Mouse (Mus musculus): ENCODE results near the gene Klhl26. TPM values are rescaled to one million over a fixed set of nuclear protein-coding genes. Genes with fewer than 3 reads are reported as not detected.

Klhl26 gene
- polyA plus RNA-seq, 1 experiment from 2014 or later: 19.1 TPM

- H3K4me1 ChIP-seq (replicated peaks): peaks cover 12% of the 10 kb centered on the region
- DNase-seq (ENCODE audit: low spot score): no peak
- H3K4me3 ChIP-seq: no peak overlapping the region
- WGBS: 67% methylated on average over 1 of the region's 1 CpGs
- H3K36me3 ChIP-seq: peaks cover 17% of the 10 kb centered on the region; the same call in 1 of the 2 replicates
- H3K27me3 ChIP-seq (ENCODE audit: insufficient read depth, poor library complexity, severe bottlenecking): peaks cover 10% of the 10 kb centered on the region; the same call in 1 of the 2 replicates
- no peak overlapping the region for H3K27ac ChIP-seq
- H3K9me3 ChIP-seq: no peaks in the 10 kb centered on the region
These were observed 30.8 kb downstream of the Klhl26 start for GRCm38 (mm10) chr8:70445988-70446387.

- no peaks in the 10 kb centered on the region for H3K36me3 ChIP-seq
- 82% methylated on average over 4 of the region's 4 CpGs for WGBS
These were observed 33.4 kb downstream of the Klhl26 start for GRCm38 (mm10) chr8:70443326-70443725.

GRCm38 (mm10) chr8:70441565-70441964 is 35.2 kb downstream of the Klhl26 start:
- 76% methylated on average over 3 of the region's 3 CpGs for WGBS
- H3K36me3 ChIP-seq: no peaks in the 10 kb centered on the region
- DNase-seq (ENCODE audit: low spot score): no peak
- no peak overlapping the region for H3K4me3 ChIP-seq
- no peak overlapping the region for H3K27ac ChIP-seq
- no peaks in the 10 kb centered on the region for H3K27me3 ChIP-seq (ENCODE audit: insufficient read depth, poor library complexity, severe bottlenecking)
- no peaks in the 10 kb centered on the region for H3K9me3 ChIP-seq
- H3K4me1 ChIP-seq (replicated peaks): peaks cover 26% of the 10 kb centered on the region

More at GRCm38 (mm10) chr8:70443326-70443725, 33.4 kb downstream of the Klhl26 start:
- H3K9me3 ChIP-seq: no peaks in the 10 kb centered on the region
- no peak for DNase-seq (ENCODE audit: low spot score)
- no peak overlapping the region for H3K27ac ChIP-seq
- H3K4me1 ChIP-seq (replicated peaks): peaks cover 23% of the 10 kb centered on the region
- peaks cover 7% of the 10 kb centered on the region; the same call in 1 of the 2 replicates for H3K27me3 ChIP-seq (ENCODE audit: insufficient read depth, poor library complexity, severe bottlenecking)
- no peak overlapping the region for H3K4me3 ChIP-seq

- Histone ChIP-seq H3K27ac (peak overlapping the region; percentile 96), H3K4me1 (replicated peaks) (peaks cover 26% of the 10 kb centered on the region), H3K27me3 (ENCODE audit: insufficient read depth, poor library complexity, severe bottlenecking) (no peaks in the 10 kb centered on the region), H3K4me3 (peak overlapping the region; percentile 80), H3K36me3 (no peaks in the 10 kb centered on the region), H3K9me3 (no peaks in the 10 kb centered on the region)
- 49% methylated on average over 3 of the region's 3 CpGs for WGBS
- no peak for DNase-seq (ENCODE audit: low spot score)
These were observed 36.5 kb downstream of the Klhl26 start for GRCm38 (mm10) chr8:70440246-70440645.

GRCm38 (mm10) chr8:70439848-70440179 is 37.0 kb downstream of the Klhl26 start:
- no peaks in the 10 kb centered on the region for H3K27me3 ChIP-seq (ENCODE audit: insufficient read depth, poor library complexity, severe bottlenecking)
- peak overlapping the region; percentile 80 for H3K4me3 ChIP-seq
- no peak for DNase-seq (ENCODE audit: low spot score)
- no peaks in the 10 kb centered on the region for H3K36me3 ChIP-seq
- no peaks in the 10 kb centered on the region for H3K9me3 ChIP-seq
- 10% methylated on average over 7 of the region's 7 CpGs for WGBS
- peaks cover 26% of the 10 kb centered on the region for H3K4me1 ChIP-seq (replicated peaks)
- peak overlapping the region; percentile 96 for H3K27ac ChIP-seq

- no peaks in the 10 kb centered on the region for H3K9me3 ChIP-seq
- WGBS: 1% methylated on average over 69 of the region's 70 CpGs
- H3K27ac ChIP-seq: peak within 1 kb of the TSS; percentile 96
- no peaks in the 10 kb centered on the region for H3K36me3 ChIP-seq
- H3K4me3 ChIP-seq: peak within 1 kb of the TSS; percentile 80
- DNase-seq (ENCODE audit: low spot score): peak; percentile 98
- peaks cover 26% of the 10 kb centered on the region for H3K4me1 ChIP-seq (replicated peaks)
- H3K27me3 ChIP-seq (ENCODE audit: insufficient read depth, poor library complexity, severe bottlenecking): no peaks in the 10 kb centered on the region
These were observed 37.5 kb downstream of the Klhl26 start, which contains the start of gene Crtc1 for GRCm38 (mm10) chr8:70439055-70439847. Crtc1 (minus strand) TSS chr8:70439579.

- Histone ChIP-seq H3K27ac (no peak overlapping the region), H3K36me3 (no peaks in the 10 kb centered on the region), H3K9me3 (no peaks in the 10 kb centered on the region), H3K4me3 (peak overlapping the region; percentile 80), H3K4me1 (replicated peaks) (peaks cover 26% of the 10 kb centered on the region), H3K27me3 (ENCODE audit: insufficient read depth, poor library complexity, severe bottlenecking) (no peaks in the 10 kb centered on the region)
- no peak for DNase-seq (ENCODE audit: low spot score)
- 99% methylated on average over 2 of the region's 2 CpGs for WGBS
These were observed 38.3 kb downstream of the Klhl26 start for GRCm38 (mm10) chr8:70438423-70438822.

- Histone ChIP-seq H3K36me3 (no peaks in the 10 kb centered on the region), H3K27ac (no peak overlapping the region), H3K4me1 (replicated peaks) (peaks cover 23% of the 10 kb centered on the region), H3K27me3 (ENCODE audit: insufficient read depth, poor library complexity, severe bottlenecking) (no peaks in the 10 kb centered on the region), H3K9me3 (no peaks in the 10 kb centered on the region), H3K4me3 (no peak overlapping the region)
- DNase-seq (ENCODE audit: low spot score): no peak
- 92% methylated on average over 5 of the region's 5 CpGs for WGBS
These were observed 41.6 kb downstream of the Klhl26 start for GRCm38 (mm10) chr8:70435156-70435555.

- H3K27me3 ChIP-seq (ENCODE audit: insufficient read depth, poor library complexity, severe bottlenecking): no peaks in the 10 kb centered on the region
- no peaks in the 10 kb centered on the region for H3K9me3 ChIP-seq
- no peaks in the 10 kb centered on the region for H3K36me3 ChIP-seq
- DNase-seq (ENCODE audit: low spot score): no peak
- H3K27ac ChIP-seq: no peak overlapping the region
- H3K4me3 ChIP-seq: no peak overlapping the region
- WGBS: 46% methylated on average over 4 of the region's 4 CpGs
- H3K4me1 ChIP-seq (replicated peaks): peaks cover 5% of the 10 kb centered on the region
These were observed 43.7 kb downstream of the Klhl26 start for GRCm38 (mm10) chr8:70432991-70433536.

- H3K36me3 ChIP-seq: no peaks in the 10 kb centered on the region
- WGBS: 96% methylated on average over 4 of the region's 4 CpGs
- H3K9me3 ChIP-seq: no peaks in the 10 kb centered on the region
- no peak overlapping the region for H3K27ac ChIP-seq
- no peak overlapping the region for H3K4me3 ChIP-seq
- DNase-seq (ENCODE audit: low spot score): no peak
- 0 out of 2 replicates have a peak, but pooled peaks cover 3% of the 10 kb centered on the region for H3K4me1 ChIP-seq (replicated peaks)
- H3K27me3 ChIP-seq (ENCODE audit: insufficient read depth, poor library complexity, severe bottlenecking): no peaks in the 10 kb centered on the region
These were observed 45.6 kb downstream of the Klhl26 start for GRCm38 (mm10) chr8:70431213-70431612.

- Histone ChIP-seq H3K4me1 (replicated peaks) (0 out of 2 replicates have a peak, but pooled peaks cover 3% of the 10 kb centered on the region), H3K9me3 (no peaks in the 10 kb centered on the region), H3K27ac (no peak overlapping the region), H3K4me3 (no peak overlapping the region), H3K27me3 (ENCODE audit: insufficient read depth, poor library complexity, severe bottlenecking) (no peaks in the 10 kb centered on the region), H3K36me3 (no peaks in the 10 kb centered on the region)
- 92% methylated on average over 2 of the region's 2 CpGs for WGBS
- no peak for DNase-seq (ENCODE audit: low spot score)
These were observed 50.4 kb downstream of the Klhl26 start for GRCm38 (mm10) chr8:70426300-70426907.

GRCm38 (mm10) chr8:70422722-70423121 is 54.0 kb downstream of the Klhl26 start:
- WGBS: 74% methylated on average over 2 of the region's 2 CpGs
- Histone ChIP-seq H3K4me3 (no peak overlapping the region), H3K27ac (no peak overlapping the region), H3K9me3 (no peaks in the 10 kb centered on the region), H3K4me1 (replicated peaks) (peaks cover 15% of the 10 kb centered on the region), H3K27me3 (ENCODE audit: insufficient read depth, poor library complexity, severe bottlenecking) (no peaks in the 10 kb centered on the region), H3K36me3 (no peaks in the 10 kb centered on the region)
- no peak for DNase-seq (ENCODE audit: low spot score)

Data from hindbrain, embryonic 10.5 days (tissue).